Mouse (Mus musculus) ovary, adult 18-20 months (tissue): ENCODE results near the gene 4933416C03Rik.

Experiments
- DNase-seq: peaks from one replicate; pipeline ENCODE4 v3.0.0; 2022; ENCODE audit warnings: low spot score, mixed read lengths

The 4933416C03Rik gene

GRCm38 (mm10) chr10:116079396-116079795 lies 34.3 kb downstream of the 4933416C03Rik start:
- DNase-seq = no peak

GRCm38 (mm10) chr10:116078636-116079035 lies 35.1 kb downstream of the 4933416C03Rik start:
- no peak for DNase-seq

GRCm38 (mm10) chr10:116075954-116076353 lies 37.8 kb downstream of the 4933416C03Rik start:
- no peak for DNase-seq
